Mouse (Mus musculus) limb, embryonic 10.5 days (tissue): ENCODE results near the gene Tlcd1. TPM values are rescaled to one million over a fixed set of nuclear protein-coding genes. Genes with fewer than 3 reads are reported as not detected.

Source experiments
- DNase-seq: peaks from one replicate; pipeline ENCODE4 v3.0.0-alpha.2; 2017; ENCODE audit warnings: low spot score
- H3K27ac ChIP-seq: fragments of 300-500 bp; sonication (generic); 2 replicates; pipeline ENCODE4 v1.5.1; 2016; ENCODE audit warnings: mild to moderate bottlenecking
- H3K27me3 ChIP-seq: fragments of 300-500 bp; sonication (generic); 2 replicates; pipeline ENCODE4 v1.6.1; 2016; ENCODE audit warnings: low read depth, mild to moderate bottlenecking; ENCODE audit not compliant: poor library complexity, severe bottlenecking
- H3K36me3 ChIP-seq: fragments of 300-500 bp; sonication (generic); 2 replicates; pipeline ENCODE4 v1.6.1; 2016; ENCODE audit warnings: mild to moderate bottlenecking, moderate library complexity
- H3K4me1 ChIP-seq: fragments of 300-500 bp; sonication (generic); 2 replicates; pipeline ENCODE4 v1.6.1; 2016
- H3K4me3 ChIP-seq: fragments of 300-500 bp; sonication (generic); 2 replicates; pipeline ENCODE4 v1.5.1; 2016; ENCODE audit warnings: mild to moderate bottlenecking, moderate library complexity
- H3K9me3 ChIP-seq: fragments of 300-500 bp; sonication (generic); replicated peaks from 2 replicates; pipeline ENCODE4 v1.6.1; 2016; ENCODE audit warnings: mild to moderate bottlenecking
- WGBS: fragments of 180-500 bp; shearing (Covaris S2); methylation state at CpG from one replicate; pipeline ENCODE4 v1.1.7; 2016; 5-methylcytosine and 5-hydroxymethylcytosine counted together
- polyA plus RNA-seq: library from polyadenylated mRNA; unstranded; fragments of >200 nt; fragmentation: Nextera tagmentation; extraction: Ambion mirVana; gene quantifications from 2 replicates; pipeline ENCODE4 v1.2.1, GENCODE M21; 2016

Gene Tlcd1
- polyA plus RNA-seq, 1 experiment from 2014 or later = 10.0 TPM

DNA sequence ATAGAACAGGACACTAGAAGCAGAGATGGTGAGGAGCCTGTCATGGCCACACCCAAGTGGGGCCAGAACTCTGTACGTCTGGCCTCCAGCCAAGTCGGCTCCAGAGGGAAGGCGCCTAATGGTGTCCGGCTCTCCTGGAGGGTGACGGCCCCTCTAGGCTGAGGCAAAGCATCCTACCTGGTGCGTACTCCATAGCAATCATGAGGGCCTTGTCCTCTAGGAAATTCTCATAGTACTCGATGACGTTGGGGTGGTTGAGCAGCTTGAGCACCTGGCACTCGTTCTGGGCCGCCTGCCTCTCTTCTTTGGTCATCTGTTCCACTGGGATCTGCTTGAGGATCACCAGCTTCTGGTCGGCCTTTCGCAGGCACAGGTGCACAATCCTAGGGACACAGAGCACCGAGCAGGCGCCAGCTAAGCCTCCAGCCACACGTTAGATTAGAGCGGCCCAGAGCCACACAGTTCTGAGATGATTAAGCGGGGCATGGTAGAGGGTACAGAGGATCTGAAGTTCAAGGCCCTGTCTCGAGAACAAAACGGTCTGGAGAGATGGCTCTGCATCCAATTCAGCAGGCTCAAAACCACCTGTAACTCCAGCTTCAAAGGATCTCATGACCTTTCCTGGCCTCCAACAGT lies 3.6 kb upstream of the Tlcd1 start:
- H3K9me3 ChIP-seq = no peaks in the 10 kb centered on the region
- peaks cover 23% of the 10 kb centered on the region for H3K4me1 ChIP-seq
- WGBS = 87% methylated on average over 19 of the region's 19 CpGs
- no peak overlapping the region for H3K27ac ChIP-seq
- H3K27me3 ChIP-seq = no peaks in the 10 kb centered on the region
- DNase-seq = no peak
- peaks cover 28% of the 10 kb centered on the region for H3K36me3 ChIP-seq
- H3K4me3 ChIP-seq = no peak overlapping the region

DNA sequence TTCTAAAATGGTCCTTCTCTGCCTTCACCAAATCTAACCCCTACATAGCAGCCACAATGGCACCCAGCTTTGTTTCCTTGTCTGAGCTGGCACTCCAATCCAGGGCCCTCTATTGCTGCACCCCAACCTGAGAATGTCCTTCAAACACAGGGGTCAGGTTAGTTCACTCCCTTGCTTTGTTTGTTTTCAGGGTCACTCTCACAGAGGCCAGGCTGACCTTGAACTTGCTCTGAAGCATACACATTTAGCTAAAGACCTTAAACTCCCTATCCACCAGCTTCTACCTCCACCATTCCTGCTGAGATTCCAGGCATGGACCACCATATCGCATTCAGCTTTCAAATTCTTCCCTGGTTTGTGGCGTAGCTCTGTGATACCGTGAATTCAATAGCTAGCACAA lies 2.0 kb upstream of the Tlcd1 start:
- Histone ChIP-seq H3K4me1 (peaks cover 34% of the 10 kb centered on the region), H3K9me3 (no peaks in the 10 kb centered on the region), H3K4me3 (no peak overlapping the region), H3K36me3 (peaks cover 37% of the 10 kb centered on the region), H3K27ac (no peak overlapping the region), H3K27me3 (no peaks in the 10 kb centered on the region)
- DNase-seq = no peak
- WGBS = 95% methylated on average over 3 of the region's 3 CpGs

DNA sequence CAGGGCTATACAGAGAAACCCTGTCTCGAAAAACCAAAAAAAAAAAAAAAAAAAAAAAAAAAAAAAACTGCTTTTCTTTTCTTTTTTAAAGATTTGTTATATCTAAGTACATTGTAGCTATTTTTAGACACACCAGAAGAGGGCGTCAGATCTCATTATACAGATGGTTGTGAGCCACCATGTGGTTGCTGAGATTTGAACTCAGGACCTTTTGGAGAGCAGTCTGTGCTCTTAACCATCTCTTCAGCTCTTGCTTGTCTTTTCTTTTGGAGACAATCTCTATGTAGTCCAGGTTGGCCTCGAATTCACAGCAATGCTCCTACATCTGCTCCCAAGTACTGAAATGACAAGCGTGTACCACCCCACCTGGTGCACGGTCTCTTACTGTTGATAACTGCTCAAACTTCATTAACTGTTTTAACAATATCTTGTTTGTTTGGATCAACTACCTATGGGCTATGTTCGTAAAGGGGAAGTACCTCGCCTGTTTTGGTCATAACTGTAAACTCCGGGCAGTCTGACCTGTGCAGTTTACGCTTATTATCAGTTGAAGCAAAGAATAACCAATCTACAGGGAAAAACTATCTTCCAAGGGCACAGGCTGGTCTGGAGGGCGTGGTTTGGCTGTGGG lies 625 bp upstream of the Tlcd1 start:
- WGBS = 8% methylated on average over 9 of the region's 10 CpGs
- H3K36me3 ChIP-seq = peaks cover 42% of the 10 kb centered on the region
- H3K27me3 ChIP-seq = no peaks in the 10 kb centered on the region
- H3K4me1 ChIP-seq = peaks cover 48% of the 10 kb centered on the region
- H3K9me3 ChIP-seq = no peaks in the 10 kb centered on the region
- peak overlapping the region; percentile 92 for H3K27ac ChIP-seq
- peak overlapping the region; percentile 61 for H3K4me3 ChIP-seq
- no peak for DNase-seq

DNA sequence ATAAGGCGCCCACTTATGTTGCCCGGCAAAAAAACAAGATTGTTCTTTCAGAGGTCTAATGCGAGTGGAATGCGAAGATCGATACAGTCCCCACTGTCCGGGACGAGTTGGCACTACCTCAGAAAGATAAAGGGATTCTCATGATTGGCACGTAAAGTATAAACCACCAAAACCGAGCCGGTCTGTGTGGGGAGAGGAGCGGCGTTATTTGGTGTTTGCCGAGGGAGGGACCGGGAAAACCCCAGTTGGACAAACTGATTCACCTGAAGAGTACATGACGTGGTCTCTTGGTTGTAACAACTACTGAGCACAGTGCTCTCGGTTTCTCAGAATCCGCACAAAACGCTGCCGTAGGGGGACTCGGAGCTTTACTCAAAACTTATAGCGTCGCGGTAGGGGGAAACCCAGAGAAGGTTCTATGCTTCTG lies 407 bp downstream of the Tlcd1 start:
- under 1% methylated on average over 23 of the region's 23 CpGs for WGBS
- no peaks in the 10 kb centered on the region for H3K27me3 ChIP-seq
- H3K27ac ChIP-seq = peak overlapping the region; percentile 92
- peaks cover 58% of the 10 kb centered on the region for H3K4me1 ChIP-seq
- H3K9me3 ChIP-seq = no peaks in the 10 kb centered on the region
- DNase-seq = no peak
- peak overlapping the region; percentile 61 for H3K4me3 ChIP-seq
- peaks cover 43% of the 10 kb centered on the region for H3K36me3 ChIP-seq

DNA sequence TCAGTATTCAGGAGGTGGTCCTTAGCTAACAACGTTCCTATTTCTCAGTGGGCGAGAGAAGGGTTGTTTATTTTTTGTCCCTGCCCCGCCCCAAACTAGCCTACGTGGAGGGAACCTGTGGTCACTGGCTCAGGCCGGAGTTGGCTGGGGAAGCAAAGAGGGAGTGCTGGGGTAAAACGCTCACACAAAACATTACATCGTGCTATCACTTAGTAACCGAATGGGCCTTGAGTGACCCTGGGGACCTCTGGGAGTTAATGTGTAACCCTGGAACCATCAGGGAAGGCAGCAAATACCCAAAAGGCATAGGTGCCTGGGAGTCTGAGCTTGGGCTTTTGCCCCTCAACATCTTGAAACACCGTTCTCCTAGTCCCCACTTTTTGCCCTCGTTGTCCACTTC lies 926 bp downstream of the Tlcd1 start:
- H3K9me3 ChIP-seq = no peaks in the 10 kb centered on the region
- H3K4me1 ChIP-seq = peaks cover 63% of the 10 kb centered on the region
- peak overlapping the region; percentile 61 for H3K4me3 ChIP-seq
- no peaks in the 10 kb centered on the region for H3K27me3 ChIP-seq
- H3K36me3 ChIP-seq = peaks cover 43% of the 10 kb centered on the region
- H3K27ac ChIP-seq = peak overlapping the region; percentile 90
- no peak for DNase-seq
- WGBS = under 1% methylated on average over 10 of the region's 10 CpGs

DNA sequence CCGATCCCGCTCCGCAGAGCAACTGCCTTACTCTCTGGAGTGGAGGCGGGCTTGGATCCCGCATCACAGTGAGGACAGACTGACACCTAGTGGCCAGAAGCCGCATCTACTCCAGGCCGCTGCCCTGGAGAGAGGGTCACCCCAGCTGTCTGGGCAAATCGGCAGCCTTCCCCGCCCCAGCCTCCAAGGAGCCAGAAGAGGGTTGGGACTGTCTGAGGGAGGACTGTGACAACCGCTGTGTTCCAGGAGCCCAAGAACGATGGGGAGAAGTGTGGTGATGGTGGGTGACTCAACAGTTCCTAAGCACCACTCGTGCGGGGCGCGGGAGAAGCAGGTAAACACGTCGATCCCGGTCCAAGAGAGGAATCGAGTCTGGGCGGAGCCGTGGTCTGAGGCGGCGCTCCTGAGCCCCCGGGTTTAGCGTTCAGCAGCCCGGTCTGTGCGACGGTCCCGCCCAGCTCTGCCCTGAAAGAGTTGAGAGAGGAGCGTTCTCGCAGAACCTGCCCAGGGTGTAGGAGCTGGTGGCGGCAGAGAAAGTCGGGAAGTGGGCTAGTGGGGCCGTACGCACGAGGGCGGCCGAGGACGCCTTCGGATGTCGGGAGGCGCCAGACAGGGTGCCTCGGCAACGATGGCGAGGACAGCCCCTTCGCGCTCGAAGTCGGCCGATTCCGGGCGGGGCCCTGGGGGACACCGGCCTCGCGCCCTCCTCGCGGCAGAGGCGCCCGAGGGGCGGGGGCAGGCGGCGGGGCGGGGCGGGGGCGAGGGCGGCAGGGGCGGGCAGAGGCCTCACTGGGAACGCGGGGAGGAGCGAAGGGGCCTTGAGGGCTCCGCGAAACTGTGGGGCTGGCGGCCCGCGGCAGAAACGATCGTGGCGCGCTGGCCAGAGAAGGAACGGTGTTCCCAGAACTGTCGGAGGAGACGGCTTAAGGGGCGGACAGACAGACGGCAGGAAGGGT lies 1.7 kb downstream of the Tlcd1 start:
- peaks cover 63% of the 10 kb centered on the region for H3K4me1 ChIP-seq
- H3K27ac ChIP-seq = peak overlapping the region; percentile 90
- H3K9me3 ChIP-seq = no peaks in the 10 kb centered on the region
- peaks cover 39% of the 10 kb centered on the region for H3K36me3 ChIP-seq
- under 1% methylated on average over 70 of the region's 84 CpGs for WGBS
- peak; percentile 96 for DNase-seq
- peak overlapping the region; percentile 61 for H3K4me3 ChIP-seq
- no peaks in the 10 kb centered on the region for H3K27me3 ChIP-seq

DNA sequence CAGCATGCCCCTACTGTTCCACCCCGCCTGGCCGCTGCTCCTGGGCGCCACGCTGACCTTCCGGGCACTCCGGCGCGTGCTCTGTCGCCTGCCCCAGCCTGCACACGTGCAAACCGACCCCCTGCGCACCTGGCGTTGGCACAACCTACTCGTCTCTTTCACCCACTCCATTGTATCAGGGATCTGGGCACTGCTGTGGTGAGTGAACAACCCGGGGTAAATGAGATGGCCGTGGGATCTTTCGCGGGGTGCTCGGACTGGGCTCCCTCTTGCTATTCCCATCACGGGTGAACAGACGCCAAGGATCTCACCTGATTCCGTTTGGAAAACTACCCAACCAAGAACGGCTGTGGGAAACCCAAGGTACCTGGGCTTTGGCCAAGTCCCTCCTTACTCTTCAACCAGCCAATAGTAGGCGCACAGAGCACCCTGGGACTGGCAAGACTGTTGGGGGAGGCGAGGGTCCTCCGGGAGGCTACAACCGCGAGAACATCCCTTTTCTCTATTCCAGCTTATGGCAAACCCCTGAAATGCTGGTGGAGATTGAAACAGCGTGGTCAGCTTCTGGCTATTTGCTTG lies 2.4 kb downstream of the Tlcd1 start:
- WGBS = 2% methylated on average over 29 of the region's 29 CpGs
- H3K4me1 ChIP-seq = peaks cover 66% of the 10 kb centered on the region
- peak overlapping the region; percentile 61 for H3K4me3 ChIP-seq
- H3K9me3 ChIP-seq = no peaks in the 10 kb centered on the region
- H3K27ac ChIP-seq = peak overlapping the region; percentile 90
- peak; percentile 68 for DNase-seq
- no peaks in the 10 kb centered on the region for H3K27me3 ChIP-seq
- H3K36me3 ChIP-seq = peaks cover 39% of the 10 kb centered on the region

DNA sequence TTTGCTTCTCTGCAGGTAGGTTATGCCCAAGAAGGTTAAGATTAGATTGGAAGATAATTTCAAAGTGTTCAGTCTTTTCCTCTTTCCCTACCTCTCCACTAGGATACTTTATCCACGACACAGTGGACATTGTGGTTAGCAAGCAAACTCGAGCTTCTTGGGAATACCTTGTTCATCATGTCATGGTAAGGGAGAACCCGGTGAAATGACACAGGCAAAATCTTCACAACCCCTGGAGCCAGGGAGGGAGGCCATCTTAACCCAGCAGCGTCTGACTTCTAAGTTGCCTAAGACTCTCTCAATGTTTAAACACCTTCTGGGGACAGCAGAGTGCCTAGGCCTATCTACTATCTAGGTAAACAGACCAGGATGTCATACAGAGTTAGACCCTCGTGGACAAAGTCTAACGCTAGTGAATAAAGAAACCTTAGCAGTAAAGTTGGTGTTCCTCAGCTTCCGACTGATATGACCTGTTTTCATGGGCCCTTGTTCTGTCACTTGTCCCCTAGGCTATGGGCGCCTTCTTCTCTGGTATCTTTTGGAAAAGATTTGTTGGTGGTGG lies 3.0 kb downstream of the Tlcd1 start:
- Histone ChIP-seq H3K27ac (peak overlapping the region; percentile 90), H3K4me1 (peaks cover 71% of the 10 kb centered on the region), H3K9me3 (no peaks in the 10 kb centered on the region), H3K27me3 (no peaks in the 10 kb centered on the region), H3K4me3 (peak overlapping the region; percentile 61), H3K36me3 (peaks cover 39% of the 10 kb centered on the region)
- WGBS = 30% methylated on average over 8 of the region's 8 CpGs
- DNase-seq = no peak

DNA sequence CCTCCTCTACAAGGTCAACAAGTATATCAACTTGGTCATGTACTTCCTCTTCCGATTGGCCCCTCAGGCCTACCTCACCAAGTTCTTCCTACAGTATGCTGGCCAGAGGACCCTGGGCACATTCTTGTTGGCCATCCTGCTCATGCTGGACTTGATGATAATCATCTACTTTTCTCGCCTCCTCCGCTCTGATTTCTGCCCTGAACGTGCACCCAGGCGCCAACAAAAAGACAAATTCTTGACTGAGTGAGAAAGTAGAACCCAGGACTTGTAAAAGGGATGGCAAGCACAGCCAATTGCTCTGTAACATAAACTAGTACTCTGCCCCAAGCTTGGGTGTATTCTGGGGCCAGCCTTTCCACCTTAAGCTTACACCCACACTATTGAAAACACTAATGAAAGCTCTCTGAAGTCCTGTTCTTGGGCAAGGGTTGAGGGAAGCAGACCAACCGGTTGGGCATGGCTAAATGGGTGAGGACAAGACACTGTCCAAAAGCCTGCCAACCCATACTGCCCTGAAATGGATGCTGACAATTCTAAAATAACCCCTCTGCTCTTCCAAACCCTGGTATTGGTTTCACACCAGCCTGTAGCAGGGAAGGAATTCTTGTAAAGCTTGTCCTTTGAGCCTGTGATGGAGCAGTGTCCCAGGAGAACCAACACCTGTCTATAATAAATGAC lies 3.7 kb downstream of the Tlcd1 start:
- Histone ChIP-seq H3K4me3 (peak overlapping the region; percentile 61), H3K27me3 (no peaks in the 10 kb centered on the region), H3K27ac (no peak overlapping the region), H3K36me3 (peaks cover 39% of the 10 kb centered on the region), H3K9me3 (no peaks in the 10 kb centered on the region), H3K4me1 (peaks cover 71% of the 10 kb centered on the region)
- no peak for DNase-seq
- 83% methylated on average over 6 of the region's 6 CpGs for WGBS

DNA sequence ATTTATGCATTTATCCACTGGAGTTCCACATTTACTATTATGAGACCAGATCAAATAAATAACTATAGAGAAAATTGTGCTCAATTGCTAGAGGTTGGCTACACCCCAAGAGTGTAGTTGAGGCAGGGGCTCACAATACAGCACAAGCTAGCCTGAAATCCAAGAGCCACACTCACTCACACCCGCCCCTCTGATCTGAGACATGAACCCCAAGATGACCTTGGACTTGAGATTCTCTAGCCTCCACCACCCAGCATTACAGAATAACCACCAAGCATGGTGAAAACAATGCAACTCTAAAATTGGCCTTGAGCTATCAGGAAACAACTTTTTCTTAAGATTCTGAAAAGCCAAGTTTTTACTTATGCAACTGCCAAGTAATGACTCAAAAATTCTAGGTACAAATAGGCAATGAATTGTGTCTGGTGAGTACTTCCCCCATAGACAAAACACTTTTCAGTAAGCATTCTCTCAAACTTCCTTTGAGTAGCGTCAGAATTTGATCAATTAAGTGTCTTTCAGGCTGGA lies 5.4 kb downstream of the Tlcd1 start:
- no peaks in the 10 kb centered on the region for H3K27me3 ChIP-seq
- H3K4me3 ChIP-seq = peak overlapping the region; percentile 96
- H3K4me1 ChIP-seq = peaks cover 62% of the 10 kb centered on the region
- DNase-seq = no peak
- H3K27ac ChIP-seq = peak overlapping the region; percentile 98
- 51% methylated on average over 2 of the region's 2 CpGs for WGBS
- H3K9me3 ChIP-seq = no peaks in the 10 kb centered on the region
- peaks cover 39% of the 10 kb centered on the region for H3K36me3 ChIP-seq

DNA sequence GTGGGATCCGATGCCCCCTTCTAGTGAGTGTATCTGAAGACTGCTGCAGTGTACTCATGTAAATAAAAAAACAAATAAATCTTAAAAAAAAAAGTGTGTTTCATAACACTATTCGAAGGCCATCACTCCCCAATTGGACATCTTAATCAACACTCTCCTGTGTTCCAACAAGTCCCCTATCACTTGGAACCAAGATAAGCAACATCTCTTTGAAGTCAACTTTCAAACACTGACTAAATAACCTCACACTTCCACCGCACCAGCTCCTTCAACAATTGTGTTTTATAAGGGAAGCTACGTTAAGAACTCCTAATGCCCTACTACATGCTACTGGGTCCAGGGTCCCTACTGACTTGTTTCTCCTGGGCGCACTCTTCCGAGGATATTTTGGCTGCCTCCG lies 5.9 kb downstream of the Tlcd1 start:
- peak overlapping the region; percentile 96 for H3K4me3 ChIP-seq
- peaks cover 57% of the 10 kb centered on the region for H3K4me1 ChIP-seq
- H3K27me3 ChIP-seq = no peaks in the 10 kb centered on the region
- peak overlapping the region; percentile 98 for H3K27ac ChIP-seq
- DNase-seq = no peak
- WGBS = 9% methylated on average over 7 of the region's 7 CpGs
- H3K9me3 ChIP-seq = no peaks in the 10 kb centered on the region
- H3K36me3 ChIP-seq = peaks cover 39% of the 10 kb centered on the region
